Mouse (Mus musculus): ENCODE data around the gene Hivep2.
A peak's percentile ranks its signal among the peaks of the same experiment; 100 is the strongest.

Hivep2 gene

GRCm38 (mm10) chr10:14081824-14082223 lies 115.9 kb downstream of the Hivep2 start:
- no peak for DNase-seq (ENCODE audit: low spot score in 2 of 2)

- DNase-seq (ENCODE audit: low spot score in 2 of 2): no peak
Observed at GRCm38 (mm10) chr10:14082275-14082674, 116.4 kb downstream of the Hivep2 start.

GRCm38 (mm10) chr10:14085241-14085659 lies 119.4 kb downstream of the Hivep2 start:
- DNase-seq (ENCODE audit: low spot score in 2 of 2): no peak

GRCm38 (mm10) chr10:14085882-14086515 lies 120.1 kb downstream of the Hivep2 start:
- DNase-seq (ENCODE audit: low spot score in 2 of 2): no peak

- DNase-seq (ENCODE audit: low spot score in 2 of 2): no peak
Observed at GRCm38 (mm10) chr10:14087316-14087715, 121.4 kb downstream of the Hivep2 start.

GRCm38 (mm10) chr10:14089488-14089887 lies 123.6 kb downstream of the Hivep2 start:
- no peak for DNase-seq (ENCODE audit: low spot score in 2 of 2)

GRCm38 (mm10) chr10:14094033-14094432 lies 128.2 kb downstream of the Hivep2 start:
- DNase-seq (ENCODE audit: low spot score in 2 of 2): no peak

- DNase-seq (ENCODE audit: low spot score in 2 of 2): no peak
Observed at GRCm38 (mm10) chr10:14096045-14096444, 130.2 kb downstream of the Hivep2 start.

GRCm38 (mm10) chr10:14099182-14099581 lies 133.3 kb downstream of the Hivep2 start:
- DNase-seq (ENCODE audit: low spot score in 2 of 2): no peak

- peak in 1 of 2 experiments; percentile 24 for DNase-seq (ENCODE audit: low spot score in 2 of 2)
Observed at GRCm38 (mm10) chr10:14100041-14100440, 134.2 kb downstream of the Hivep2 start.

- no peak for DNase-seq (ENCODE audit: low spot score in 2 of 2)
Observed at GRCm38 (mm10) chr10:14100847-14101246, 135.0 kb downstream of the Hivep2 start.

GRCm38 (mm10) chr10:14101966-14102365 lies 136.1 kb downstream of the Hivep2 start:
- DNase-seq (ENCODE audit: low spot score in 2 of 2): no peak

GRCm38 (mm10) chr10:14107980-14108671 lies 142.3 kb downstream of the Hivep2 start:
- no peak for DNase-seq (ENCODE audit: low spot score in 2 of 2)

GRCm38 (mm10) chr10:14115846-14116245 lies 150.0 kb downstream of the Hivep2 start:
- DNase-seq (ENCODE audit: low spot score in 2 of 2): no peak

- no peak for DNase-seq (ENCODE audit: low spot score in 2 of 2)
Observed at GRCm38 (mm10) chr10:14116978-14117377, 151.1 kb downstream of the Hivep2 start.

GRCm38 (mm10) chr10:14119201-14119600 lies 153.3 kb downstream of the Hivep2 start:
- DNase-seq (ENCODE audit: low spot score in 2 of 2): no peak

- DNase-seq (ENCODE audit: low spot score in 2 of 2): no peak
Observed at GRCm38 (mm10) chr10:14120512-14120911, 154.6 kb downstream of the Hivep2 start.

GRCm38 (mm10) chr10:14127826-14128225 lies 162.0 kb downstream of the Hivep2 start:
- DNase-seq (ENCODE audit: low spot score in 2 of 2): no peak

- no peak for DNase-seq (ENCODE audit: low spot score in 2 of 2)
Observed at GRCm38 (mm10) chr10:14130270-14130669, 164.4 kb downstream of the Hivep2 start.

GRCm38 (mm10) chr10:14131307-14131706 lies 165.4 kb downstream of the Hivep2 start:
- no peak for DNase-seq (ENCODE audit: low spot score in 2 of 2)

- DNase-seq (ENCODE audit: low spot score in 2 of 2): no peak
Observed at GRCm38 (mm10) chr10:14132061-14132460, 166.2 kb downstream of the Hivep2 start.

- no peak for DNase-seq (ENCODE audit: low spot score in 2 of 2)
Observed at GRCm38 (mm10) chr10:14132937-14133336, 167.1 kb downstream of the Hivep2 start.

GRCm38 (mm10) chr10:14138663-14139062 lies 172.8 kb downstream of the Hivep2 start:
- no peak for DNase-seq (ENCODE audit: low spot score in 2 of 2)
